Mouse (Mus musculus): Measurements from ENCODE around the gene Nudt1.

Gene Nudt1

DNA sequence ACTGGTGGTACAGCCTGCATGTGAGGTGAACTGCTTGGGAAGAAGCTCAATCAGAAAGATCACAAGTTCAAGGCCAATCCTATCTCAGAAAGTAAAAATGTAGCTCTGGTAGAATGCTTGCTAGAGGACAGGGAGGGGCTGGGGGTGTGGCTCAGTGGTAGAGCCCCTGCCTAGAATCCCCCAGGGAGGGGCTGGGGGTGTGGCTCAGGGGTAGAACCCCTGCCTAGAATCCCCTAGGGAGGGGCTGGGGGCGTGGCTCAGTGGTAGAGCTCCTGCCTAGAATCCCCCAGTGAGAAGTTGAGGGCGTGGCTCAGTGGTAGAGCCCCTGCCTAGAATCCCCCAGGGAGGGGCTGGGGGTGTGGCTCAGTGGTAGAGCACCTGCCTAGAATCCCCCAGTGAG is 46.7 kb downstream of the Nudt1 start:
- CTCF ChIA-PET = interaction anchor here in 1 of 4 experiments (1.0 kb wide), 1 partner anchor 36 kb away, joined by 3 read pairs; no protein-coding TSS in a partner anchor
- POLR2A ChIA-PET = interaction anchor here (0.6 to 2.7 kb wide), 16 partner anchors 9 to 76 kb away, joined by 3 to 8 read pairs (median 4); partner anchors contain the start of genes Eif3b (in 2 of the 4) and Snx8 (in 1 of the 4)

DNA sequence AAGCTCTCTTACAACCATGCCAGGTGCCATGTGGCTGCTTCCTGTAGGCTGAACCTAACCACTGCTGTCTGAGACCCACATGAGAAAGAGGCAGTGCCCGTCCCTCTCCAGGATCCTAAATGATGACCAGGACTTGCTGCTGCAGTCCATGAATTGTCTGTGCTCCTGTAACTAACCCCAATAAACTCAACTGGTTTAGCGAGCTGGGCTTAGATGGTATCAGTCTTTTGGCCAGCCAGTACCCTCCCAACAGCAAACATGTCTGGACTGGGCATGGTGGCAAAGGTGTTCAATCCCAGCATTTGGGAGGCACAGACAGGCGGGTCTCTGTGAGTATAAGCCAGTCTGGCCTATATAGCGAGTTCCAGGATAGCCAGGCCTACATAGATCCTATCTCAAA is 47.5 kb downstream of the Nudt1 start:
- CTCF ChIA-PET = no interaction called here
- POLR2A ChIA-PET = interaction anchor here in 2 of 4 experiments (1.0 to 1.5 kb wide), 3 partner anchors 11 to 28 kb away, joined by 3 to 7 read pairs (median 4); no protein-coding TSS in a partner anchor

DNA sequence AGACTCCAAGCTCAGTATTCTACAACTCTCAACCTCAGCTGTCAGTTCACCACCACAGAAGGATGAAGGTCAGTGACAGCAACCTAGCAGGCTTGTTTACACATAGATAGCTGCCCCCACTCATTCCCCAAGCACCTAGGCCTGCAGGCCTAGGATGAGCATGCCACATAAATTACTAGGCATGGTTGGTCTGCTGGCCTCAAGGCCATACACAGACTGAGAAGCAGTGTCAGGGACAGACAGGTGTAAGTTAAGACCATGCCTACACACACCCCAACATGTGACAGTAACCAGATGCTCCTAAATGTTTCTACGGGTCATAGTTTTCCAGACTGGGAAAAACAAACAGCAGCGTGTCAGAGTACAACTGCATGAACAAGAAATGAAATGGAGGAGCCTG is 48.0 kb downstream of the Nudt1 start:
- POLR2A ChIA-PET = no interaction called here
- CTCF ChIA-PET = interaction anchor here in 1 of 4 experiments (0.7 kb wide), 1 partner anchor 10 kb away, joined by 3 read pairs; no protein-coding TSS in a partner anchor

DNA sequence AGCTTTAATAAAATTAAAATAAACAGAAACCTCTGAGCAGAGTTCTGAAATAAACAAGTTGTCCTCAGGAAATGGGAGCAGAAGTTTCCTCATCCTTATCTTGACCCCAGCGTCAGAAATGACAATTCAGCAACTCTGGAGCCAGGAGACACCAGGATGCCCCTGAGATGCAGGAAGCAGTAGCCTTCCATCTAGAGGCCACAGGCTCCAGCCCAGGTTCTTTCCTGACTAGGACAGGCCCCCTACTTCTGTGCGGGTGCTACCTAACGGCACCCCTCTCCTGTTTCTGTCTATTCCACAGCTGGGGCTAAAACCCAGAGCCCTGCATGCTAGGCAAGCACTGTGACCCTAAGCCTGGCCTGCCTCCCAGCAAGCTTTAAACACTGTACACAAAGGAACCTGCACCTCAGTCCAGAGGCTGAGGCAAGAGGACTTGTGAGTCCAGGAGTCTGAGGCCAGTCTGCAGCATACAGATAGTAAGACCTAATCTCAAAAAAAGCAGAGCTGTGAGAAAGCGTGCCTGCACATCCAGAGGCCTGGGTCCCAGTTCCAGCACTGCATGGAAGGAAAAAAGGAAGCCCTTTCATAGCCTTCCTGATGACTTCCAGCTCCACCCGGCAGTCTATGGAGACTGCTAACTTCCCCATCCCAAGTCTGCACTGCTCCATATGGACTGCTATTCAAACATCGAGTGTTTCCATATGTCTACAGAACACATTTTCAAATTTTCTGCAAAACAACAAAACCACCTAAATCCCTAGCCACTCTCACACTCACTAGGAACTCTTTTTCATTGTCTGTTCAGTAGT is 49.2 kb downstream of the Nudt1 start:
- ChIA-PET POLR2A (interaction anchor here in 1 of 4 experiments (1.2 kb wide), 1 partner anchor 11 kb away, joined by 3 read pairs; no protein-coding TSS in a partner anchor), CTCF (no interaction called here)

DNA sequence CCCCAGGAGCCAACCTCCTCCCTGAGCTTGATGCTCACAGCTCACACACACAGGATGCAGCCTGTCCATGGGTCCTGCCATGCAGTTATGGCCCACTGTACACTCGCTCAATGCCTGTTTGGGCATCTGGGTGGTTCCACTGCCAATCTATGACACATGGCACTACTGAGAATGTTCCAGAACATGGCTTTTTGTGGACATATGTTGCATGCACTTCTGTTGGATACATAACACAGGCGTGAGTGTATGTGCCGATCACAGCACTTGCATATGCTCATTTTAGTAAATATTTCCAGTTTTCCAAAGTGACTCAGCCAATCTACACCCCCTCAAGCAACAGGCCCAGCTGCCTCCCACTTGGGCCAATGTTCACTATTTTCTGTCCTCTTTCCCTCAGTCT is 50.2 kb downstream of the Nudt1 start:
- POLR2A ChIA-PET = interaction anchor here in 1 of 4 experiments (1.2 kb wide), 1 partner anchor 12 kb away, joined by 3 read pairs; no protein-coding TSS in a partner anchor
- CTCF ChIA-PET = interaction anchor here in 1 of 4 experiments (0.6 kb wide), 1 partner anchor 15 kb away, joined by 5 read pairs; no protein-coding TSS in a partner anchor

DNA sequence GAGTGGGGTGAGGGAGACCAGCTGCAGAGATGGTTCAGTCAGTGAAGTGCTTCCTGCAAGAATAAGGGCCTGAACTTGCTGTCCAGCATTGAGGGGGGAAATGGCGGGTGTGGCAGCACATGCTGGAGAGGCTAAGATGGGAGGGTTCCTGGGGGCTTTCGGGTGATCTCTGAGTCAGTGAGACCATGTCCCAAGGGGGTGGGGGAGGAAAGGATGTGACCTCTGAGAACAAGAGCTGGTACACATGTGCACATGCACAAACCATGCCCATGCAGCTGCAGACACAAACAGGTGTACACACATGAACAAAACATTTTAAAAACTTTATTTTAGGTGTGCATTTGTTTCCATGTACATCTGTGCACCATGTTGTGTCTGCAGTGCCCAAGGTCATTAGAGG is 52.3 kb downstream of the Nudt1 start:
- POLR2A ChIA-PET = interaction anchor here in 1 of 4 experiments (0.6 to 0.7 kb wide), 3 partner anchors 45 to 1904 kb away, joined by 3 to 6 read pairs (median 4); partner anchors contain the start of gene Eif3b
- CTCF ChIA-PET = interaction anchor here in 1 of 4 experiments (0.6 kb wide), 1 partner anchor 101 kb away, joined by 4 read pairs; no protein-coding TSS in a partner anchor

DNA sequence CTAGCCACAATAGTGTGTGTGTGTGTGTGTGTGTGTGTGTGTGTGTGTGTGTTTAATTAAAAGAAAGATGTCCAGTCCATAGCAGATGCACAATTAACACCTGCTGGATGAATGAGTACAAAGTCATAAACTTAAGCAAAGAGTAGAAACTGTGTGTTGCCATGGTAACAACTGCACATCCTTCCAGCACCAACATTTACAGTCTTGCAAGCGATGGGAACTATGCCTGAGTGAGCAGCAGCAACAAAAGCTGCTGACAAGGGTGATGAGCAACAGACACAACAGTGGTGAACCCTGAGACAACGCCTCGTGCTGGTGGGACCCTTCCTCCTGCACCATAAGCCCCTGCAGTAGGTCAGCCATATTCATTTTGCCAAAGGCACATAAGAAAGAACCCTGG is 52.8 kb downstream of the Nudt1 start:
- POLR2A ChIA-PET = interaction anchor here in 1 of 4 experiments (0.6 to 1.9 kb wide), 3 partner anchors 14 to 166 kb away, joined by 3 to 4 read pairs (median 4); partner anchors contain the start of gene Eif3b
- CTCF ChIA-PET = interaction anchor here in 1 of 4 experiments (0.6 kb wide), 1 partner anchor 101 kb away, joined by 4 read pairs; no protein-coding TSS in a partner anchor

DNA sequence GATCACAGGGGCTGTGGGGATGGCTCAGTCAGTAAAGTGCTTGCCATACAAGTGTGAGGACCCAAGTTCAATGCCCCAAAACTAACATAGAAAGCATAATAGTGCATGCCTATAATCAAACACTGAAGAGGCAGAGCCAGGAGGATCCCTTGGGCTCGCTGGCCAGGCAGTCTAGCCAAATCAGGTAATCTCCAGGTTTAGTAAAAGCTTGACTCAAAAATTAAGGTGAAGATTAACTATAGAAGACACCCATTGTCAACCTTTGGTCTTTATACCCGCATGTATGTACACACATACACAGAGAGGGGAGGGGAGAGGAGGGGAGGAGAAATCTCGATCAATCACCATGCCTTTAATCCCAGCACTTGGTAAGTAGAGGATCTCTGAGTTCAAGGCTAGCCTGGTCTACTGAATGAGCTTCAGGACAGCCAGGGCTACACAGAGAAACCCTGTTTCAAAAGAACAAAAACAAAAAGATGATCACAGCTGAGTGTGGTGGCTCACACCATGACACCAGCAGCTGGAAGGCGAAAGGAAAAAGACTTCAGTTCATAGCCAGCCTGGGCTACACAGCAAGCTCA is 53.9 kb downstream of the Nudt1 start:
- ChIA-PET CTCF (interaction anchor here in 1 of 4 experiments (1.0 kb wide), 1 partner anchor 289 kb away, joined by 4 read pairs; no protein-coding TSS in a partner anchor), POLR2A (interaction anchor here in 2 of 4 experiments (0.7 to 1.9 kb wide), 5 partner anchors 10 to 75 kb away, joined by 3 to 6 read pairs (median 4); no protein-coding TSS in a partner anchor)

DNA sequence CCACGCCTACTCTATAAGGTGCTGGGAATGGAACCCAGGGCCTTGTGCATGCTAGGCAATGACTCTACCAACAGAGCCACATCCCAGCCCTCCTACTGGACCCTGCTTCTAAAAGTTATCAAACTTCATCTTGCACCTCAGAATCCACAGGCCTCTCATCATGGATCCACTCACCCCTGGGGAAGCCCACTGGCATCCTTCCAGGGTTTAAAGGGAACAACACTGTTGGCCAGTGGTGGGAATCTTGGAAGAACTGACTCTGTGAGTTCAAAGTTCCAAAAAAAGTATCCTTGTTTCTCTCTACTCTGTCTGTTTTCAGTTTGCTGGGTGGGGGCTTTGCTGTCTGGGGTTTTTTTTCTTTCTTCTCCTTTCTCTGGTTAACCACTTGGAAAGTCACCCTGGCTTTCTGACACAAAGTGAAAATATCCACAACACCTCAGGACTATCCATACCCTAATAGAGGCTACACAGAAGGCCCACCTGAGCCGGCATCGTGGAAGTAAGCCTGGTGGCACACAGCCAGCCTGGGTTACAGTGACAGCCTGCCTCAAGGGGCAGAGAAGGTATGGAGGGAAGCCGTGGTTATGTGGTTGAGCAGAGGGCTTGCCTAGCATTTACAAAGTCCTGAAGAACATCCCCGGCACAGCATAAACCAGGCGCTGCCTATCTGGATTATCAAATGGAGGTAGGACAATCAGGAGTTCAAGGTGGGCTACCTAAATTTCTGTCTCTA is 56.8 kb downstream of the Nudt1 start:
- CTCF ChIA-PET = interaction anchor here in 1 of 4 experiments (0.7 kb wide), 1 partner anchor 31 kb away, joined by 3 read pairs; no protein-coding TSS in a partner anchor
- POLR2A ChIA-PET = interaction anchor here in 3 of 4 experiments (0.6 to 3.9 kb wide), 4 partner anchors 10 to 528 kb away, joined by 4 to 22 read pairs (median 12); partner anchors contain the start of gene Snx8 (in 3 of the 3)

DNA sequence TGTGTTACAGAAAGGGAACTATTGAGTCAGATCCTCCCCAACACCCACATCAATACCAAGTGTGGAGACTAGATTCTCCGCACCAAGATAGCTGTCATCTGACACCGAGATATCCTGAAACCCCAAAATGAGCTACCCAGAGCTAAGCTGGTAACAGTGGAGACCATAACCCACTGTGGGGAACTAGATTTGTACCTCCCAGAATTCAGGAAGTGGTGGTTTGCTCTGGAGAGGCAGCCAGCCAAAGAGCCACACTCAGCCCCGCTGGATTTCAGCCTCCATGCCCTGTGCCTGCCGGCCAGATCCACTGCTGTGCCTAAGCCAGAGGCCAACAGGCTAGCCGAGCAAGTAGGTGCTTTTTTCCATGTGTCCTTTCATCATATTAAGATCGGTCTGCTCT is 57.8 kb downstream of the Nudt1 start:
- POLR2A ChIA-PET = interaction anchor here in 3 of 4 experiments (0.6 to 3.9 kb wide), 7 partner anchors 9 to 1032 kb away, joined by 3 to 22 read pairs (median 4); partner anchors contain the start of gene Snx8 (in 3 of the 3)

DNA sequence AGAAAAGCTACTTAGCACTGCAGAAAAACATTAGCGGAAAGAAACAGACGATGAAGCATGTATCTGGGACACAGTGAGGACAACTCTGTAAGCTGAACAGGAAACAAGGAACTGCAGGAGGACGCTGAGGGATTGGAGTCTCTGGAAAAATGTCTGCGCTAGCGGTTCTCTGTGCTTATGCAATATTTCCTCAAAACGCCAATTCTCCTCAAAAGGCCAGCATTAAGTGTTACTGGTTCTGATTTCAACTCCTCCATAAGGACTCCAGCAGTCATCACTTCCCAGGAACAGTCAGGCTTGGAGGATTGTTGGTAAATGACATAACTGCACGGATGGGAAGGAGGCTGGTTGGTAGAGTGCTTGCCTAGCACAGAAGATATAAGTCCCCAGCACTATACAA is 59.7 kb downstream of the Nudt1 start:
- ChIA-PET CTCF (no interaction called here), POLR2A (interaction anchor here in 2 of 4 experiments (0.7 to 3.1 kb wide), 4 partner anchors 8 to 25 kb away, joined by 3 to 18 read pairs (median 4); partner anchors contain the start of gene Snx8 (in 2 of the 2))

More for the DNA sequence above, 57.8 kb downstream of the Nudt1 start:
- CTCF ChIA-PET = interaction anchor here in 2 of 4 experiments (0.6 kb wide), 2 partner anchors 10 to 126 kb away, joined by 3 to 4 read pairs; partner anchors contain the start of gene Chst12 (in 1 of the 2)

DNA sequence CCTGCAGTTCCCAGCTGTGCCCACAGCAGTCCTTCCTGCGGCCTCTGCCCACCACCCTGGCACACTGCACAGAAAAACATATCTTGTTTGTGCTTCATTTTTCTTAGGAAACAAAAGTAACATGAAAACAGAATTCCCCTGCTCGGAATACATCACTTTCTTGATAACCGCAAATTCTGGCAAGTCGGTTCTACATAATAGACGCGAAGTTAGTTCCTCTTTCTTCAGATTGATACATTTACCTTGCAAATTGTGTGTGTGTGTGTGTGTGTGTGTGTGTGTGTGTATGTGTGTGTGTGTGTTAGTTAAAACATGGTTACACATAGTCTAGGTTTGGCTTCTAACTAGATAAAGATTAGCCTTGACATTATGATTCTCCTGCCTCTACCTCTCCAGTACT is 61.2 kb downstream of the Nudt1 start:
- ChIA-PET CTCF (interaction anchor here in 1 of 4 experiments (0.5 to 0.8 kb wide), 2 partner anchors 23 to 78 kb away, joined by 3 read pairs; no protein-coding TSS in a partner anchor), POLR2A (no interaction called here)

DNA sequence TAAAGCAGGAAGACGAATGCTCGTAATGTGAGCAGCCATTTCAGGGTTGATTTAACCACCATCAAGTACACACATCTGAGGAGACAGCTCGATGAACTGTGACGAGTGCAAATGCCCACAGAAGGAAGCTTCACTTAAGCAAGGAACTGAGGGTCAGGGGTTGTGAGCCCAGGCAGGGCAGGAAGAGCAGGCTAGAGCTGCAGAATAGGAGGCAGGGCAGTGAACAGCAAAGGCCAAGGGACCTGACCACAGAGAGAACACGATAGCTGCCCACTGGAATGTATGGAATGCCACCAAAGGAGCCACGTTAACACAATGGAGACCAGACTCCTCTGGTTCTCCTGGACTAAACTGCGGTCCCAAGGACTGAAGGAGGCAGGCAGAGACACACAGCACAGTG is 62.1 kb downstream of the Nudt1 start:
- ChIA-PET POLR2A (interaction anchor here in 1 of 4 experiments (2.1 kb wide), 1 partner anchor 35 kb away, joined by 9 read pairs; the partner anchor contains the start of gene Eif3b), CTCF (no interaction called here)

DNA sequence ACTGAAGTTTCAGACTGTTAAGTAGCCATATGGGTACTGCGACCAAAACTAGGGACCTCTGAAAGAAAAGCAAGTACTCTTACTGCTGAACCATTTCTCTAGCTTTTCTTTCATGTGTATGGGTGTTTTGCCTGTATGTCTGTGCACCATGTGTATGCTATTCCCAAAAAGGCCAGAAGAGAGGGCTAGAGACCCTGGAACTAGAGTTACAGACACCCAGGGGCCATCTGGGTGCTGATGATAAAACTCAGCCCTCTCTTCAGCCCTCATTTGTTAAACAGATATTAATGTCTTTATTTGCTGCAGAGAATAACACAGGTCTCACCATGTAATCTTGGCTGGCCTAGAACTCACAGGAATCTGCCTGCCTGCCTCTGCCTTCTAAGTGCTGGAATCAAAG is 63.0 kb downstream of the Nudt1 start:
- ChIA-PET CTCF (interaction anchor here in 1 of 4 experiments (0.7 kb wide), 1 partner anchor 123 kb away, joined by 5 read pairs; no protein-coding TSS in a partner anchor), POLR2A (interaction anchor here in 1 of 4 experiments (0.7 to 2.1 kb wide), 3 partner anchors 8 to 654 kb away, joined by 3 to 9 read pairs (median 6); partner anchors contain the start of gene Eif3b)

DNA sequence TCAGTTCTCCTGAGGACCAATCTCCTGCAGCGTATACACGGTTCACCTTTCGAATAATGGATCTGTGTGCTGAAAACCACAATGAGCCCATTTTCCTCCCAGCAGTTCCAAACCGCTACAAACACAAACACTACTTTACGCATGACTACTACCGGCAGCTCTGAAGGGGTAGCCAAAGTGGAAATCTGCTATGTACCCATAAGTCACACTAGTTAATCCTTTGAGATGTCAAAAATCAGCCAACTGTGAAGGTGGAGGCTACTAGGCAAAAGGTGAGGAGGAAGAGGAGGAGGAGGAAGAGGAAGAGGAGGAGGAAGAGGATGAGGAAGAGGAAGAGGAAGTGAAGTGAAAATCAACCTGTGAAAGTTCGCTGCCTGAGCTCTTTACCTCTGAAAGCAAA is 65.8 kb downstream of the Nudt1 start:
- ChIA-PET POLR2A (interaction anchor here in 3 of 4 experiments (0.6 to 3.8 kb wide), 12 partner anchors 9 to 139 kb away, joined by 3 to 26 read pairs (median 3); partner anchors contain the start of genes Eif3b (in 2 of the 3) and Mrm2 (in 1 of the 3)), CTCF (interaction anchor here in 2 of 4 experiments (0.6 to 1.6 kb wide), 2 partner anchors 20 to 51 kb away, joined by 4 read pairs; no protein-coding TSS in a partner anchor)
